Mouse (Mus musculus): ENCODE measurements around the gene Klk14.
"Not testable (repeated sequence)": the region's sequence is repeated elsewhere in the genome, so short reads cannot be mapped to it uniquely, and the experiment has no call there.

The Klk14 gene

GRCm38 (mm10) chr7:43690118-43690517 is at the start of gene Klk14:
Gene Klk14, plus strand, starts transcription at chr7:43690418.
- no peak for DNase-seq (ENCODE audit: low spot score)

DNA sequence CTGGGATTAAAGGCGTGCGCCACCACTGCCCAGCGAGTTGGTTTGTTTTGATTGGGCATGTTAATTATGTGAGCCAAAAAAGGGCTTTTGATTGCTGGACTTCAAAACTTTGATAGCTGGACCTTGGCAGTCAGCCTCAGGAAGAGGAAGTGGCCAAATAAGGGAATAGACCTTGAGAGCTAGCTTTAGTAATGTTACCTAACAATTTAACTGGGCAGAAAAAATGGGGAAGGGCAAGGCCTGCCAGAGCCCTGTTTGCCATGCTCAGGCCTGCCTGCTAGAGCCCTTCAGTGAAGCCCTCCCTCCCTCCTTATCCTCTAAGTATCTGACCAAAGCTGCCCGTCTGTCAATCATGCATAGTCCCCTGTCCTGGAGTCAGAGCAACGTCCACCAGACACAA is 47.6 kb upstream of the Klk14 start:
- no peak for DNase-seq (ENCODE audit: low spot score)

DNA sequence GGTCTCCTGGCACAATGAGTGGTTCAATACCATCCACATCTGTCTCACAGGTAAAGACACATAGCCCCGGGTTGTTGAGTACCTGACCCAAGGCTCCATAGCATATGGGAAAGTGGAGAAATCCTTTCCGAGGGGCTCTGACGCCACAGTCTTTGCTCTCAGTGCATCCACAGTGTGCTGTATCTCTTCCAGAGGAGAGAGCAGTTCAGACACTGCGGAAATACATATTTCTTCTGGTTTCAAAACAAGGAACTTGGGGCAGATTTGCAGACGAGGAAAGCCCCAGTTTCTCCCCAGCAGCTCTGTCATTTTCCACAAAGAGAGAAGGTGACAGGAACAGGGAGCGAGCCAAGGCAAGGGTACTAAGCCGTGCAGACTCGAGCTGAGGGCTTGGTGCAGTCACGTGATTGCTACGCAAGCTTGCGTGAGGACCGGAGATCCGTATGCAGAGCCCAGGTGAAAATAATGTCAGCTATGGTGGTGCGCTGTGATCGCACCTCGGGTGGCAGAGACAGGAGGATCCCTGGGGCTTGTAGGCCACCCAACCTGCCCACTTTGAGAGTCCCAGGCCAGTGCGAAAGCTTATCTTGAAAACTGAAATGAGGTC is 47.1 kb upstream of the Klk14 start:
- DNase-seq (ENCODE audit: low spot score): no peak

DNA sequence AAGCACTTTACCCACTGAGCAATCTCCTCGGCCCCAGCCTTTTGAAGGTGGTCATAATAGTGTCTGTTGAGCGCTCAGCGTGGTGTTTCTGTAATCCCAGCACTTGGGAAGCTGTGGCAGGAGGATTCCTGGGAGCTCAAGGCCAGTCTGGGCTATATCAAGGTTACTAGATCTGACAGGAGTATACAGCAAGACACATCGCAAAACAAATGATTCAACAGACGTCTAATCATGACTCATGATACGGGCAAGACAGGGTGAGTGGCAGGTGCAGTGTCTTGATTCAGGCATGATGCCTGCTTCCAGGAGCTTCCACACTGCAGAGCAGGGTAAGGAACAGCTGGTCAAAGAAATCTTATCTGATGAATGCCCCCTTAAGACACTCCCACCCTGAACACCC is 37.5 kb upstream of the Klk14 start:
- no peak for DNase-seq (ENCODE audit: low spot score)

GRCm38 (mm10) chr7:43654519-43654918 is 35.7 kb upstream of the Klk14 start:
- no peak for DNase-seq (ENCODE audit: low spot score)

DNA sequence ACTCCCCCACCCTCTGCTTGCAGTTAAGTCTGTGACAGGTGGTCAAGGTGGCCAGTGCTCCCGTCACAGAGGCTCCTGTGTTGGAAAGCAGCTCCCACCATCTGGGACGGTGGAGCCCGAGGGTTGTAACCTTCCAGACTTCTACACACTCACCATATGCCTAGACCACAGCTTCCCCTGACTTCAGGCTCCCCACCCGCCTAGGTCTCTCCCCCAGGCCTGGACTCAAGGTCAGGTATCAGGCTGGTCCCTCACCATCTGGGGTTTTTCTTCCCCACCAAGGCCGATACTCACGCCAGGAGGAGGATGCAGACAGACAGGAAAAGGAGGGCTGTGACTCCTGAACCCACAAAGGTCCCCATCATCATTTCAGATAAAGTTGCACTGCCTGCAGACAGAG is 34.0 kb upstream of the Klk14 start:
- DNase-seq (ENCODE audit: low spot score): no peak

DNA sequence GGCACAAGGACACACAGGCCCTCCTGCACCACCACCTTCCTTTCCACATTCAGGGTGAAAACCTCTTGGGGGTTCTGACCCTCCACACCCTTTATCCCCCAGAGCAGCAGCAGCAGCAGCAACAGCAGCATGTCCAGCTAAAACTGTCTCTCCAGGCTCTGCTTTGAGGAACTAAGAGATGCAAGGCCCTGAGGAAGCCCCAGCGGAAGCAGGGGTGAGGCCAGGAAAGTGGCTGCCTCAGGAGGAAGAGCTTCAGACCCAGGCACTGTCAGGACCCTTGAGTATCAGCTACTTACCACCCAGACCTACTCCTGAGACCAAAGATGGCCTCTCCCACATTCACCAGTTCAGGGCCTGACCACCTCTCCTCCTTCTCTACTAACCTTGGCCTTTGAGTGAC is 30.2 kb upstream of the Klk14 start, which contains the start of gene Siglece:
TSS of gene Siglece (minus strand) at position 160 of the 400 bp plus-strand sequence.
- DNase-seq (ENCODE audit: low spot score): no peak

DNA sequence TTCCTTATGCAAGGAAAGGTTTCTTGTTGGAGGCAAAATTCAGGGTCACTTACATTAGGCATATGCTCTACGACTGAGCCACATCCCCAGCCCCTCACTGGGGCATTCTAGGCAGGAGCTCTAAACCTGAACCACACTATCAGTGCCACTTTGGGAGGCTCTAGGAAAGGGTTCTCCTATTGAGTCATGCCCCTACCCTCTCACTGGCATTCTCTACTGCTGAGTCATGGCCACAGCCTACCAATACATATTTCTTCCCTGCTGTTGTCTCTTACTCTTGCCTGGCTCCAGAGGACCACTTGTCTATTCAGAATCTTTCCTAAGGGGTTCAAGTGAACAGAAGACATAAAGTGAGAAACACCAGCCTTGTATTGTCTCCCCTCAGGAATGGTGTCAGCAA is 27.4 kb upstream of the Klk14 start:
- DNase-seq (ENCODE audit: low spot score): no peak

GRCm38 (mm10) chr7:43667221-43667620 is 23.0 kb upstream of the Klk14 start:
- not testable (repeated sequence) for DNase-seq (ENCODE audit: low spot score)

DNA sequence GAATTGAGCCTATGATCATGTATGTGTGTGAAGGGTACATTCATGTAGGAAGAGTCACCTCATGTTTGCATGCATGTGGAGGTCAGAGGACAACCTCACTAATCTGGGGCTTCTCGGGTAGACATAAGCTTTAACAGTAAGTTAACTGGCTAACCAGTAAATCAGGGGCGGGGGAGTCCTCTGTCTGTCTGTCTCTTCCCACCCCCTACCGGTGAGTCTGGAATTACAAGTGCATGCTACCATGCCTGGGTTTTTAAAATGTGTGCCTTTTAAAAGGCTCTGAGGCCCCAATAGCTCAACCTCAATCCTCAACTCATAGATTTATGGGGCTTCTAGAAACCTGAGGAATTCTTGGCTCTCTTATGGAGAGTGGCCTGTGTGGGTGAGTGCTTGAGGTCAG is 21.6 kb upstream of the Klk14 start:
- DNase-seq (ENCODE audit: low spot score): no peak

DNA sequence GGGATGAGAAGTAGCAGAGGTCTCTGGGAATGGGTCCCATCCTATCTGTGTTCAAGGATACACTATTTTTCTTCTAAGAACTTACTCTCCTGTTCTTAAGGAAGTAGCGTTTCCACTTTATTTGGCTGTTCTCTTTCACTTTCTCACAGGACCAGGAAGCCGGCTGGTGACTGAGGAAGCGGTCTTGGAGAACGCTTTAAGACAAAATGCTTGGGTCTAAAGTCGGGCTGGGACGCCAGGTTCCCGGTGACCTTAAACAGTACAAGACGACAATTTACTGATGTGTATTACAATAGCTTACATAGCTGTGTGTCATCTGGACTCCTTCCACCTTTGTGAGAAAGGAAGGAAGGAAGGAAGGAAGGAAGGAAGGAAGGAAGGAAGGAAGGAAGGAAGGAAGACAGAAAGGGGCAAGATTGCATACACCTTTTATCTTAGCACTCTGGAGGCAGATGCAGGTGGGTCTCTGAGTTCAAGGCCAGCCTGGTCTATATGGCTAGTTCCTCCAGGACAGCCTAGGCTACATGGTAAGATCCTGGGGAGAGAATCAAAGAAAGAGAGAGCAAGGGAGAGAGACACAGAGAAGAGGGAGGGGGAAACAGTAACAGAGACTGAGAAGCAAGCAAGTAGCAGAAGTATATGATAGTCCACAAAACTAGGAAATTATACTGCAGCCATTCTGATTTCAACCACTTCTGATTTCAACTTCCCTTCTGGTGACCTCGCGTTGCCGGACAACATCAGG is 19.0 kb upstream of the Klk14 start:
- DNase-seq (ENCODE audit: low spot score): no peak

GRCm38 (mm10) chr7:43671809-43672580 is 18.2 kb upstream of the Klk14 start, which contains the start of gene Ctu1:
Gene Ctu1, plus strand, starts transcription at chr7:43672016.
- peak; percentile 88 for DNase-seq (ENCODE audit: low spot score)

GRCm38 (mm10) chr7:43672581-43673260 is 17.5 kb upstream of the Klk14 start:
- no peak for DNase-seq (ENCODE audit: low spot score)

DNA sequence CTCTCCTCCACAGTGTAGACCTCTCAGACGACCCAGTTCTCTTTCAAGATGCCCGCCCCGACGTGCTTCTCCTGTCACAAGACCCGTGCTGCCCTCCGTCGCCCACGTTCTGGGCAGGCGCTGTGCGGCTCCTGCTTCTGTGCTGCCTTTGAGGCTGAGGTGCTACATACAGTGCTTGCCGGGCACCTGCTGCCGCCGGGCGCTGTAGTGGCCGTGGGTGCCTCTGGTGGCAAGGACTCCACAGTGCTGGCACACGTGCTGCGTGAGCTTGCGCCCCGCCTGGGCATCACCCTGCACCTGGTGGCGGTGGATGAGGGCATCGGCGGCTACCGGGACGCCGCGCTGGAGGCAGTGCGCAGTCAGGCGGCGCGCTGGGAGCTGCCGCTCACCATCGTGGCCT is 15.1 kb upstream of the Klk14 start:
- no peak for DNase-seq (ENCODE audit: low spot score)

- DNase-seq (ENCODE audit: low spot score): peak; percentile 61
These were observed 11.7 kb upstream of the Klk14 start for GRCm38 (mm10) chr7:43678517-43678916.

GRCm38 (mm10) chr7:43680960-43681359 is 9.3 kb upstream of the Klk14 start:
- peak; percentile 82 for DNase-seq (ENCODE audit: low spot score)

- DNase-seq (ENCODE audit: low spot score): not testable (repeated sequence)
These were observed 7.7 kb upstream of the Klk14 start for GRCm38 (mm10) chr7:43682511-43682910.

GRCm38 (mm10) chr7:43685088-43685487 is 5.1 kb upstream of the Klk14 start:
- DNase-seq (ENCODE audit: low spot score): no peak

DNA sequence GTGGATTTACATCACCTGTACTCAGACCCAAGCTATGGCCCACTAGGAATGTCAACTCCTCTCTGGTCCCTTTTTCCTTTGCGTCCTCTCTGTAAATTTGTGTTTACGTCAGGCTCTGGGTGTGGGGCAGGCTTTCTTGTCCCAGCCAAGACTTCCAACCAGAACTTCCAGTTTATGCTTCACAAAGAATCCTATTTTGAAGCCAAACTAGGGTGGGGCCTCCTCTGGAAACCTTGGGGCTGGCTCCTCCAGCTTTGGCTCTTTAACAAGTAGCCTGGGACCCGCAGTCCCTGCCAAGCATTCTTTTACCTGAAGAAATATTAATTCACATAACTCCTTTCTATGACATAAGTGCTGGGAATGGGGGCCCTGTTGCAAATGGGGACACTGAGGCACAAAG is 19.8 kb downstream of the Klk14 start:
- no peak for DNase-seq (ENCODE audit: low spot score)

DNA sequence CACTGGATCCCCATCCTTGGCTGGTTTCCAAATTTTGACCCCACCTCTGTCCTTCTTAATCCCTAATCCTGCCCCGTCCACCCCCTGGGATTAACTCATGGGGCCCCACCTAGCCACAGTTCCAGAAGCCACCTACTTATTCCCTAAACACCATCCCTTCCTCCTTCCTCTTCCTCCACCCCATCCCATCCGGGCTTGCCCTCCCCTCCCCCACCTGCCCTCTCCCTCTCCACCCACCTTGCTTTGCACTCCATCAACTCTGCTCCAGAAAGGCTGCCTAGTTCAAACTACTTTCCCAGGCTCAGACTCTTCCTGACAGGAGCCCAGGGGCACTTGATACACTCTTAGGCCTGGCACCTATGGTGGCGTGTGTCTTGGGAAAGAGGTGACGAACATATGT is 22.0 kb downstream of the Klk14 start, which contains the start of gene Klk13:
TSS of gene Klk13 (plus strand) at position 301 of the 400 bp plus-strand sequence.
- no peak for DNase-seq (ENCODE audit: low spot score)

DNA sequence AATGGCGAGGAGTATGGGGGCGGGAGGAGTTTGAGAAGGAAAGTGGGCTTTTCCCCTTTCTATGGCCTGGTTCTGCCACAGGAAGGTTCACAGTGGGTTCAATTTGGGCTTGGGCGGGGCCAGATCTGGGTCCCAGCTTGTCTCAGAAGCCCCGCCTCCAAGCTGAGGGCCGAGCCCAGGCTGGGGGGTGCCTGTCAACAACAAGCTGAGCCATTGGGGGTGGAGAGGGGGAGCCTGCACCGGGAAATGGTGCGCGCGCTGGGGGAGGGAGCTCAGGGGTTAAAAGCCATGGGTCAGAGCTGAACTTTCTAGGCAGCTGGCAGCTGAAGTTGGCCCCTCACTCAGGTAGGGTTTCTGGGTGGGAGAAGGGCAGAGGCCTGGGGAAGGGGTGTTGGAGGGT is 22.7 kb downstream of the Klk14 start:
- DNase-seq (ENCODE audit: low spot score): peak; percentile 41

- no peak for DNase-seq (ENCODE audit: low spot score)
These were observed 23.6 kb downstream of the Klk14 start for GRCm38 (mm10) chr7:43713741-43714351.
